Mouse (Mus musculus) G1E (cell line): ENCODE data around the gene Pmis2.

Experiments used
- CTCF ChIP-seq: IDR thresholded peaks from 2 replicates; pipeline ENCODE4 v1.5.1; 2012; ENCODE audit warnings: low read depth, low read length, inconsistent platforms, mixed read lengths
- GATA1 ChIP-seq: IDR thresholded peaks from 2 replicates; pipeline ENCODE4 v1.6.1; 2012; ENCODE audit warnings: borderline replicate concordance, low read length, inconsistent platforms, mixed read lengths
- POLR2AphosphoS5 ChIP-seq: IDR thresholded peaks from 2 replicates; pipeline ENCODE4 v1.6.1; 2012; ENCODE audit warnings: low read depth, low read length, inconsistent platforms; ENCODE audit not compliant: insufficient replicate concordance
- TAL1 ChIP-seq: conservative IDR thresholded peaks from 2 replicates; pipeline ENCODE4 v1.6.1; 2012; ENCODE audit warnings: low read depth, low read length, inconsistent platforms, mixed read lengths

- TF ChIP-seq GATA1 (no peak), CTCF (no peak), TAL1 (no peak), POLR2AphosphoS5 (no peak)
These were observed 10.5 kb upstream of the Pmis2 start for GRCm38 (mm10) chr7:30681897-30682296.
